Mouse (Mus musculus) urinary bladder, postnatal 36 days (tissue): ENCODE measurements around the gene Nploc4.
A peak's percentile ranks its signal among the peaks of the same experiment; 100 is the strongest.

Experiments
- DNase-seq, 2 experiments: peaks; one replicate each; pipeline ENCODE4 v3.0.0; 2022; ENCODE audit warnings: low spot score in 2 of 2, mixed read lengths in 1 of 2

The Nploc4 gene

DNA sequence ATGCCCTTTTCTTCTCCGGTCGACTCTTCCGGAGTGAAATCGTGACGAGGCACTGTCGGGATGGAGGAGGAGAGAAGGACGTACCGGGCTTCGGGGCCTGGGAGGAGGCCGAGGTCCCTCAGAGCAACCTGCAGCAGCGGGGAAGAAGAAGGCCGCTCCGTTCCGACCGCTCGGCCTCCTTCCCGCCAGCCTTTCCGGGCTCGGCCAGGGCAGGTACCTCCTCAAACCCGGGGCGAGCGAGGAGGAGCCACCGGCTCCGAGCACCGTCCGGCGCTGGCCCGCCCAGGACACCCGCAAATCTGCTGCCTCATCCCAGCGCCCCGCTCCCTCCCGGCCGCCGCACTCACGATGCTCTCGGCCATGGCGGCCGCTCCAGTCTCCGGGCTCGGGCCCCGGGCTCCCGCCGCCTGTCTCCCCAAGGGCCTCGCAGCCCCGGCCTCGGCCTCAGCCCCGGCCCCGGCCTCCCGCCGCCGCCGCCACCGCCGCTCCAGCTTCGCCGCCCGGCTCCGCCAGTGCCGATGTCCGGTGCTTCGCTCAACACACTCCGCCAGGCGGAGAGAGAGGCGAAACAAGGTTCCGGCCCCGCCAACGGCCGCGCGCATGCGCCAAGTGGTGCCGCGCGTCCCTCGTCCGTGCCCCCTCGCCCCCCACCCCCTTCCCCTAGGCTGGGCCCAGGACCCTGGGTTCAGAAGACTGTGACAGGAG is at the start of gene Nploc4:
Gene Nploc4, minus strand, starts transcription at position 557 of the 705 bp plus-strand sequence.
- DNase-seq: peak; percentile 78 to 83

DNA sequence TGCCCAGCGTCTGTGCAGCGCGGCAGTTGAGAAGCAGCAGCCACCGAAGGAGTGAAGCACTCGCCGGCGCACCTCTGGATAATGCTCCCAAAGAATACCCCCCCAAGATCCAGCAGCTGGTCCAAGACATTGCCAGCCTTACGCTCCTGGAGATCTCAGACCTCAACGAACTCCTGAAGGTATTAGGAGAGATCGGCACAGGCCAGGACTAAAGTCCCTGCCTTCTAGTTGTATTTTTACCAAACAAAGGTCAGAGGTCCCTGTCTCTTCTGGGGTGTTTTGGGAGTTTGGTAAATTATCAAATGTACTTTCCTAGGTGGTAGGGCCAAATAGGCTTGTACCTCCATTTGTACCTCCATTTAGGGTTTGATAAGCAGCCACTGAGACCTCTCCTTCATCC is 47.7 kb upstream of the Nploc4 start:
- DNase-seq: no peak

DNA sequence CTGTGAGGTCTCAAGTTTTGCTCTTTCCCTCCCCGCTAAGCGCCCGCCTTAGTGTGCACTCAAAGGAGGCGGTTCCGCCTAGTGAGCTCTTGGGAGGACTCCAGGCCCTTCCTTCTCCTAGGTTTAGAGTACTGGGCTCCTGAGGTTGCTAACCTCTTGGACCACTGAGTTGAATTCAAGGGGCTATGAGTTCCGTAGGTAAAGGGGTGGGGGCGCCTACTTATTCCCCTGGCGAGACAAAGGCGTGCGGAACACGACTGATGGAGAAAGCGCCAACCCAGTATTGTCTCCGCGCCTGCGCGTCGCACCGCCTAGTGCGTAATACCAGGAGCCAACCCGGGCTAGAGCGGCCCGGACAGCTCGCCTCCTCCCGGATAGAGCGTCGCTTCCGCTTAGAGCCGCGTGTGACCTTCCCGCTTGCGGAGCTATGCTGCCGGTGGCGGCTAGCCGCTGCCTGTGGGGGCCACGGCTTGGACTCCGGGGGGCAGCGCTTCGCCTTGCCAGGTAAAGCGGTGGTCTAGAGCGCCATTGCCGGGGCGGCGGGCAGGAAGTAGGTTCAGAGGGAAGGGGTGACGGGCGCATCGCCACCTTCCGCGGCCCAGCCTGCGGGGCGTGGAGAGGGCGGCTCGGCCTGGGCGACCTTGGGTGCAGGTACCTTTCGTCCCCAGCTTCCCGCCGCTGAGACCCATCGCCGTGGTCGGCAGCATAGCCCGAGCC is 46.9 kb upstream of the Nploc4 start, which contains the start of gene Mrpl12:
Gene Mrpl12, plus strand, starts transcription at position 349 of the 717 bp plus-strand sequence.
- DNase-seq: peak; percentile 82 to 87

DNA sequence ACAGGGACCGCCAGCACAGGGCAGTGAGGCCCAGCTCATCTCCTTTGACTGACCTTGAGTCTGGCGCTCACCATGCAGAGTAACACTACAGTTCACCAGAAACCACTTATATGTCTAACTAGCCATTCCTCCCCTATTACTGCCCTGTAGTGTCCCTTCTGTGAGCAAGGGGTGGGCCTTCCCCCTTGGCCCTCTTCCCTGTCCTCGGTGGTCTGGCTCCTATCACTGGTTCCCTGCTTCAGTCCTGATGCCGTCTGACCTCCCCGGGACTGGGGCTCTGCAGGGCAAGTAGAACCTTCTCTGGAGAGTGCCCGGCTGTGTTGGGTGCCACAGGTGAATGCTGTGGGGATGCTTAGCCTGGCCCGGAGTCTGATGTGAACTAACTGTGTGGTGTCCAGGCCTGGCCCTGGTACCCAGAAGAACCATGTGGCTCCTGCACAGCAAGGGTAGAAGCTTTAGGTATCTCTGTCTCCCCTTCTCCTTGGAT is 46.0 kb upstream of the Nploc4 start:
- DNase-seq: no peak

DNA sequence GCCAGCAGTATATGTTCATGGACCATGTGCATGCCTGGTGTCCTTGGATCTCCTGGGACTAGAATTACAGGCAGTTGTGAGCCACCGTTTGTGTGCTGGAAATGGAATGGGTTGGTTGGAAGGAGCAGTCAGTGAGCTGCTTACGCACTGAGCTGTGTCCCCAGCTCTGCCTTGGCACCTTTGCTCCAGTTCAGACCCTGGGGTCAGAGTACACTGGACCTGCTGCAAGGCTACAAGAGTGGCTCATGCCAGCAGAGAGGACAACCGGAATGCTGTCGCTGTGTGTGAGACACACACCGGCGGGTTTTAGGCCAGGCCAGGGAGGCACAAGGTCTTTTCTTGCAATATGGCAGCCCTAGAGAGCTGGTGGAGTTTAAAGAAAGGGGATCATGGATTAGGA is 34.5 kb upstream of the Nploc4 start:
- no peak for DNase-seq

DNA sequence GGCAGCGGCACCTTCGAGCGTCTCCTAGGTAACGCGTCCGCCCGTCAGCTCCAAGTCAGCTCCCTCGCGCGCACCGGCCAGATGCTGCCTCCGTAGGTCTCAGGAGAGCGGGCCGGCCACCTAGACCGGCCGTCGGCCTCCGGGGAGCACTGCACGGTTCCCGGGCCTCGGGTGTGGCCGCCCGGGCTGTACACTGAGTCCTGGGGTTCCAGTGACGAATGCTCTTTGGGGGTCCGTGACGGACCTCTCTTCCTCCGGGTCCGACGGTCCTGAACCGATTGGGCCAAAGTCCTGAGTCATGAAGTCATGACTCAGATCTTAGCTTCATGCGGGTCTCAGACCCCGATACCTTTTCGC is 30.2 kb upstream of the Nploc4 start:
- no peak for DNase-seq

DNA sequence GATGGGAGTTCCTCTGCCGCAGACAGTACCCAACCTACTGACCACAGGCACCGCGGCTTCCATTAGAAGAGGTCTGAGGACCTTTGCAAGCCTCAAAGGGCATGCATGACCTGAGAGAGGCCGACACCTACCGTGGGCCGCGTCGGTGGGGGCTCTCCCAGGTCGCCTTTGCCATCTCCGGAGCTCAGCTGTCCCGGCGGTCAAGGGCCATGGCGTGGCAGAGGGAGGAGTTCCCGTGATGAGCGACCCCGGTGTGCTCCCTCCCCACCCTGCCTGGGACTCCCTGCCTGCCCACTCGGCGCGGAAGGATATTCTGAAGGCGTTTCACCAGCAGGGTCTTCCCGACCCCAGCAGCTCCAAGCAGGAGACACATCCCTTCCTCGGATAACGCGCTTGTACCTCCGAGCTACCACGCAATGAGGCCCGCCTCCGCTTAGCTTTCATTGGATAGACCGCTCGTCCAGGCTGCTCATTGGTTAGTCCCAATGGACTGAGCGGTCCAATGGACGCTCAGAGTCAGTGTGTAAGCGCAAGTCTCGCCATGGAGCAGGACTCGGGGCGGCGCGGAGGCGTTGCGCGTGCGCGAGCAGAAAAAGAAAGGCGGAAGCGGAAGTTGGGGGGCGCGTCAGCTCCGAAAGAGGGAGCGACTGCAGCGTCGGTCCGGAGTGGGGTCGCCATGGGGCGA is 29.7 kb upstream of the Nploc4 start, which contains the start of gene Arl16:
Gene Arl16, minus strand, starts transcription at position 557 of the 685 bp plus-strand sequence.
- peak; percentile 87 to 94 for DNase-seq

DNA sequence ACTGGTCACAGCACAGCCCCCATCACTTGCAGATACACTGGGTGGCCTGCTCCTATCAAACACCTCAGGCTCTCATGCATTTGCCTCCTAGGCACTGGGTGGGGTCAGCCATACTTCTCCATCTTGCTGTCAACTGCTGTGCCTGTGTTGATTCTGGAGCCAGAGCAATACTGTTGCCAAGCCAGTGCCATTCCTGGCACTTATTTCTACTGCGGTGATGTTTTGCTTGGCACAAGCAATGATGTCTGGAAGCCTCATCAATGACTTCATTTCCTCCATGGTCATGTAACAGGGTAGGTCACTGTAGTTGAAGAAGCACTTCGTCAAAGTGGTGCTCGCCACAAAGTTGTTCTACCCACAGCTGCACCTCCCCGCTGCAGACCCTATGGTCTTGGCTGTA is 28.0 kb upstream of the Nploc4 start:
- DNase-seq: no peak

DNA sequence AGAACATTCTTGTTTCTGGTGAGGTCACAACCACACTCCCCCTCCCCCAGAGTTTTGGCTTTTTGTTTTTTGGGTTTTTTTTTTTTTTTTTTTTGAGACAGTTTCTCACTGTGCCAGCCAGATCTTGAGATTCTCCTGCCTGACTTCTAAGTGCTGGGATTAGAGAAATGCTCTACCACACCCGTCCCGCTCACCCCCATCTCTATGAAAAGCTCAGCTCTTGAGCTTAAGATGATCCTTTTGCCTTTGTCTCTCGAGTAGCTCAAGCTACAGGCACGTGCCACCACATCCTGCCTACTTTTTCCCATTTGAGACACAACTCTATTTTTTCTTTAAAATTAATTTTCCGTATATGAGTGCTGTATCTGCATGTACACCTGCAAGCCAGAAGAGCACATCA is 26.9 kb upstream of the Nploc4 start:
- DNase-seq: no peak

DNA sequence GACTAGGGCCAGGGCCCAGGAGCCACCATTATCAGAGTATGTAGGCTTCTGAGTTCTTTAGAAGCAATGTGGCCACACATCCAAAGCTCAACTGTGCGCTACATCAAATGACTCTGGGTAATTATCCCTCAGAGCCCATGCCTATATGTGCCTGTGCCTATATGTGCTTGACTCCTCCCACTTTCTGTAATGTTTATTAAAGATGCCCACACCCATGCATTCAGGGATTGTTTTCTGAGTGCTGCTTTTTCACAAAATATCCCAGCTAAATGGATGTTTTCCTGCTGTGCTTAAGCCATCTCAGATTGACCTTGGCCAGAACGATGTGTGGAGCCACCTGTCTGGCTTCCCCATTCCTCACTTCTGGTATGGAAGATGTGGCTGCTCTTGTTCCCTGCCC is 26.0 kb upstream of the Nploc4 start:
- DNase-seq: no peak

DNA sequence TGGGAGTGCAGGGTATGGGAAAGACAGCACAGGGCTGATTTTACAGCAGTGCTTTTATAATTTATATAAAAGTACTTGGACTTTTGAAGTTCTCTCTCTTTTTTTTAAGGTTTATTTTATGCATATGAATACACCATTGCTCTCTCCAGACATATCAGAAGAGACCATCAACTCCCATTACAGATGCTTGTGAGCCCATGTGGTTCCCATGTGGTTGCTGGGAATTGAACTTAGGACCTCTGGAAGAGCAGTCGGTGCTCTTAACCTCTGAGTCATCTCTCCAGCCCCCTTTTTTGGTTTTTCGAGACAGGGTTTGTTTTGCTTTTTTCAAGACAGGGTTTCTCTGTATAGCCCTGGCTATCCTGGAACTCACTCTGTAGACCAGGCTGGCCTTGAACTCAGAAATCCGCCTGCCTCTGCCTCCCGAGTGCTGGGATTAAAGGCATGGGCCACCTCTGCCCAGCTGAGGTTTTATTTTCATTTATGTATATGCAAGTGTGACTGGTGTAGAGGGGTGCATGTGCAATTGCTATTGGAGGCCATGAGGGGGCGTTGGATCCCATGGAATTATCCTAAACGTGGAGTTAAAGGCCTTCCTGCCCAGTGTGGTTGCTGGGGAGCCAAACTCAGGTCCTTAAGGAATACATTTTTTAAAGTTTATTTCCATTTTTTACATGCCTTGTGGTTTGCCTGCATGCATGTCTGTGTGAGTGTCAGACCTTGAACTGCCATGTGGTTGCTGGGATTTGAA is 21.5 kb upstream of the Nploc4 start:
- no peak for DNase-seq

DNA sequence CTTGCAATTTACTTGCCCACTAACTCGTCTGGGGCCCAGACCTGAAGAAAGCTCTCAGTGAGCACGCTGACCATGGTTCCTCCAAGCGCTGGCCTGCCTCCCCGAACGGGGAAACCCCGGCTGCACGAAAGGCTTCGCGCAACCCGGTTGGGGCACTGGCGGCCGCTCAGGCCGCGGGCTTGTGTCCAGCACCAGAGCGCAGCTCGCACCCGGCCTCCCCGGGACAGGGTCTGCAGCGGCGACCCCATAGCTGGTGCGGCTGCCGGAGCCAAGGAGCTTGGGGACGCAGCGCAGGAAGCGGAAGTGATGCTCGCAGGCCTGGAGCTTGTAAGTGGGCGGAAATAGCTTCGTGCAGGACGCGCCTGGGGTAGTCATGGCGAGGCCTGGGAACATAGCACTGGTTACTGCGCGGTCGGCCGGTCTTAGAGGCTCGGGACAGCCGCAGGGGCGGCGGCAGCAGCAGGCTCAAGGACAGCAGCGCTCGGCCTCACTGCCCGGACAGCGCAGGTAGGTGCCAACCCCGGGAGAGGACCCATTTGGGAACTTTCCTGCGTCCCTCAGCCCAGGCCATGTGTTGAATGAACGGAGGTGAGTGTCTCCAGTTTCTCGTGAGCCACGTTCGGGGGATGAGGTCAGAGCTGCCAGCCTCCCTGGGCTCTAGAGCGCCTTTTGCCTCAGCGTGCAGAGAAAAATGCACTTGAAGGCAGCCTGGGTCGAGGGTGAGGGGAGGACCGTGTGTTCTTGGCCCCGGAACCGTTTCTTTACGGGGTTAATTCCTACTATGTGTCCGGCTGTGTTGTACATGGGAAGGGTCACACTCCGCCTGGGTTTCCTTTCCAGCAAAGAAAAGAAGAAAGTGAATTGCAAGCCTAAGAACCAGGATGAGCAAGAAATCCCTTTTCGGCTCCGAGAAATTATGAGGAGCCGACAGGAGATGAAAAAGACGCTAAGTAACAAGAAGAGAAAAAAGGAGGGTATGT is 20.6 kb upstream of the Nploc4 start, which contains the start of the genes Oxld1 and Ccdc137:
Gene Oxld1, minus strand, starts transcription at position 297 of the 980 bp plus-strand sequence.
Gene Ccdc137, plus strand, starts transcription at position 344 of the 980 bp plus-strand sequence.
- peak; percentile 68 to 72 for DNase-seq

DNA sequence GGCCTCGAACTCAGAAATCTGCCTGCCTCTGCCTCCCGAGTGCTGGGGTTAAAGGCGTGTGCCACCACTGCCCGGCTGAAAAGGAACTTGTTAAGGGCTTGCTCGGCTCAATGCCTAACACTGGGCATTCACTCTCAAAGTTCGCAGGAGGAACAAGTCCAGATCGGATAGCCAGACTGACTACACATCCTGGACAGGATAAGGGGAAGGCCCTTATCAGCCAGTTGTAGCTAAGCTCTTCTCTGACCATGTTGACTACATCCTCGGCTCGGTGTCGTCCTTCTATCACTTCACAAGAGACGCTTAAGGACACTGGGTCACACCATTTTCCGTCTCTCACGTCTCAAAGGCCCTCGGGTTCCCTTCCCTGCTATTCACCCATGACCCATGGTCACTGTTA is 19.9 kb upstream of the Nploc4 start:
- DNase-seq: no peak

DNA sequence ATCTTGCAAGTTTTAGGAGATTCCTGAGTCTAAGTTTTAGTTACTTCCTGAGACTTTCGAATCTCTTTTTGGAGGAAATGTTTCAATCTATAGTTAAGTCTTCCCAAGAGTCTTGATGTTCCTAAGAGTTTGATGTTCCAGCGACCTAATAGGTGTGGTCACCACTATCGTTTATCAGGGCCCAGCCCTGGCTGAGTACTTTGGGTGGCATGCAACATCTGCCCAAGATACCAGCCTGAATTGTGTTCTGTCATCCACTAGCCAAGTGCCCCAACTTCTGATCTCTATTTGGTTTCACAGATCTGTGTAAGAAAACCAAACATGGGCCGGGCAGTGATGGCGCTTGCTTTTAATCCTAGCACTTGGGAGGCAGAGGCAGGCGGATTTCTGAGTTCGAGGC is 17.9 kb upstream of the Nploc4 start:
- no peak for DNase-seq

DNA sequence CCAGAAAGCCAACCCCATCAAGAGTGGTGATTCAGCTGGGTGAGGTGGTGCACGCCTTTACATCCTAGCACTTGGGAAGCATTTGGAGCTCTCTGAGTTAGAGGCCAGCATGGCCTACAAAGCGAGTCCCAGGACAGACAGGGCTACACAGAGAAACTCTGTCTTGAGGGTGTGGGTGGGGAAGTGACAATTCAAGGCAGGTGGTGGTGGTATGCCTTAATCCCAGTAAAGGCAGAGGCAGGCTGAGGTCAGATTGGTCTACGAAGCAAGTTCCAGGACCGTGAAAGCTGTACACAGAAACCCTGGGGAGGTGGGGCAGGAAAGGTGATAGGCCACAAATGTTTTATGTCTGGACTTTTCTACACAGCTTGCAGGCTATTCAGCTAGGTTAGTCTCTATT is 17.5 kb upstream of the Nploc4 start:
- no peak for DNase-seq

DNA sequence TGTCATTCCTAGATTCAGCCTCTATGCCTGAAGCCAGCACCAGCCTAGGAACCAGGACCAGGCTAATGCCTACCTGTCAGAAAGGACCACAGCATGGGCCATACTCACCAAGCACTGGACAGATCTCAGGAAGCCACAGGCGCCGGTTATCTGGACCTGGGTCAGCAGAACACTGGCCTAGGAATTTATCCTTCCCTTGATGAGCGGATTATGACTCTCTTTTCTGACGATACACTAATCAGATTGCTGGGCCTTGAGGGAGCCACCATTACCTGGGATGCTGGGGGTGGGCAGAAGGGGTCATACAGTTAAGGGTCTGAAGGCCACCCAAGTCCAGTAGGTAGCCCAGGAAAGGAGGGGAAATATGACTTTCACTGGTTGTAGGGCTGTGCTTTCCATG is 15.8 kb upstream of the Nploc4 start, which contains the start of gene Pde6g:
Gene Pde6g, minus strand, starts transcription at position 195 of the 400 bp plus-strand sequence.
- DNase-seq: no peak

DNA sequence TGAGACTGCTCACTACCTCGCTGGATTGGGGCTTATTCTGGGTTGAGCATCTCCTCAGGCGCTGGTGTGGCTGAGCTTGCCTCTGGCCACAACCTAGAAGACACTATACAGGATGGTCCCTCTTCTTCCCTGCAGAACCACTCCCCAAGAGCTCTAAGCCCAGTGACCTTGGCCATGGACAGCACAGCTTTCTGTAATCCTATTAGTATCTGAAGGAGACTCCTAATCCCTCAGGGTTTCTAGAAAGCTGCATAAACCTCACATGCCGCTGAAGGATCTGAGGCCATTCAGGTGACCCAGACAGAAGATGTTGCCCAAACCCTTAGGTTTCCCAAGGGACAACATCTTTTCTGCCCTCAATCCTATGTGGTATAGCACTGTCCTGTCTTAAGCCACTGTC is 14.7 kb upstream of the Nploc4 start:
- no peak for DNase-seq

DNA sequence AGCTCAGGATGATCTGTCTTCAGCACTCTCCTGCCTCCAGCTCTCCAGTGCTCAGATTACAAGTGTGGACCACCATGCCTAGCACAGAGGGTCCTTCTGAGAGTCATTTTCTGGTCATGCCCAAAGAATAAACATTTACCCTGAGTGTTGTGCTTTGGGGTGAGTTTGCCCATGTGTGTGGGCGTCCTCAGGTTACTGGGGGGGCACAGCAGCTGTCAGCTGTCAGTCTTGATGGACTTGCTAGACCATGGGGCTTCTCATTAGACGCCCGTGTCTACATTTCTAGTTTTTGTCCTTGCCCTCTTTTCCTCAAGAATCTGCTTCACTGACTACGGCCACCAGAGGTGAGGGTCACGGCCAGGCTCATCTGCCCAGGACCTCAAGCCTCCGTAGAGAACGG is 9.7 kb upstream of the Nploc4 start:
- no peak for DNase-seq

DNA sequence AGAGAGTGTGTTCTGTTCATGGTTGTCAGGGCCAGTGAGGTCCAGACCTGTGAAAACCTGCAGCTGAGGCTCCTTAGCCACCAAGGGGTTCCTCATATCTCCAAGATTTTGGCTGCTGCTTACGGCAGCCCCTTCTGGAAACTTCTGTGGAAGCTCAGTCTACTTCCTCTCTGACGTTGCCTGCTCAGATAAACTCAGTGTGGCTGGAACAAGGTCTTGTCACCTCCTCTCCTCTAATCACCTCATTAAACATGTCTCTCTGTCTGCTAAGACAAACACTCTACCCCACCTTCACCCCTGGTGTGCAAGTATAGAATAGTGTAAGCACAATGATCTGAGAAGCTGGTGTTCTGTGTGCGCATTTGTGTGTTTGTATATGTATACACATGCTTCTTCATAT is 8.0 kb upstream of the Nploc4 start:
- DNase-seq: no peak

DNA sequence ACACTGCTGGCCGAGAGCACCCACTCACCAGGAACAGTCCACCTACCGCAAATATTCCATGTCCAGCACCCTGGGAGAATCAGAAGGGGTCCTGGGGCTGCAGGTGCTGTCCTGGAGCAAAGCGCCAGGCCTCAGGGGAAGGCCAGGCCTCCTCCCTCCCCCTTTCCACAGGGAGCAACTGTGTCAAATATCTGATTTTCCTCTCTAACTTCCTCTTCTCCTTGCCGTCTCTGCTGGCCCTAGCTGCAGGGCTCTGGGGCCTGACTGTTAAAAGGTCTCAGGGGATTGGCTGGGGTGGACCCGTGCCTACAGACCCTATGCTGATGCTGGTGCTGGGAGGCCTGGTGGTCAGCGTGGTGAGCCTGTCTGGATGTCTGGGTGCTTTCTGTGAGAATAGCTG is 6.6 kb upstream of the Nploc4 start:
- DNase-seq: no peak
